Mouse (Mus musculus) Muller cell, postnatal 12 days (primary cell): ENCODE data around the gene Entpd1.

Experiments used
- DNase-seq: peaks from one replicate; pipeline ENCODE4 v3.0.0-alpha.2; 2015; ENCODE audit errors: inconsistent ontology term

Entpd1 gene

DNA sequence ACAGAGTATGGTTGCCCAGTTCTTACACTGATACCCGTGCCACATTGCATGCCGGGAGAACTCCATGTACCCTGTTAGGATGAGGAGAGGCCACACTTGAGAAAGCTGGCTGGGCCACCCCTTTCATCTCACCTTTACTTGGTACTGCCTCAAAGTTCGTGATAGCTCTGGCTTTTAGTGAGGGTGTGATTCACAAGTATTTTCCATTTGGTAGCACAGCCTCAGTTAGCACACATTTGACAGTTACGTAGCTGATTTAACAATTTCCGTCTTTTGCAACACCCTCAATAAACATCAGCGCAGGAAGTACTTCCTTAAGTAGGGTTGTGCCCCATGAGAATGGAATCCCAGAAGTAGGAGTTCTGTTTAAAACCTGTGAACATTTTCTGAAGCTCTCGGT lies 53.6 kb downstream of the Entpd1 start:
- no peak for DNase-seq

- DNase-seq = peak; percentile 21
Observed at GRCm38 (mm10) chr19:40667111-40667510, 54.9 kb downstream of the Entpd1 start.

- DNase-seq = no peak
Observed at GRCm38 (mm10) chr19:40675329-40675728, 63.2 kb downstream of the Entpd1 start.

- no peak for DNase-seq
Observed at GRCm38 (mm10) chr19:40678087-40678486, 65.9 kb downstream of the Entpd1 start.

GRCm38 (mm10) chr19:40678532-40679307 lies 66.6 kb downstream of the Entpd1 start:
- DNase-seq = no peak

DNA sequence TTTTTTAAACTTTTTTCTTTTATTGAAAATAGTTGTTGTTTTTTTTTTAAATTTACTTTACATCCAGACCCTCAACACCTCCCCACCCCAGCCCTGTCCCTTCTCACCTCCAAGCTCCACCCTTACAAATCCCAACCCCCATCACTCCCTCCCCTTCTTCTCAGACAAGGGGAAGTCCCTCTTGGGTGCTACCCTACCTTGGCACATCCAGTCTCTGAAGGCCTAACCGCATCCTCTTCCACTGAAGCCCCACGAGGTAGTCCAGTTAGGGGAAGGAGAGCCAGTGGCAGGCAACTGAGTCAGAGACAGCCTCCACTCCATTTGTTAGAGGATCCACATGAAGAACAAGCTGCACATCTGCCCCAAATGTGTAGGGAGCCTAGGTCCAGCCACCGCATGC lies 67.5 kb downstream of the Entpd1 start:
- DNase-seq = no peak

DNA sequence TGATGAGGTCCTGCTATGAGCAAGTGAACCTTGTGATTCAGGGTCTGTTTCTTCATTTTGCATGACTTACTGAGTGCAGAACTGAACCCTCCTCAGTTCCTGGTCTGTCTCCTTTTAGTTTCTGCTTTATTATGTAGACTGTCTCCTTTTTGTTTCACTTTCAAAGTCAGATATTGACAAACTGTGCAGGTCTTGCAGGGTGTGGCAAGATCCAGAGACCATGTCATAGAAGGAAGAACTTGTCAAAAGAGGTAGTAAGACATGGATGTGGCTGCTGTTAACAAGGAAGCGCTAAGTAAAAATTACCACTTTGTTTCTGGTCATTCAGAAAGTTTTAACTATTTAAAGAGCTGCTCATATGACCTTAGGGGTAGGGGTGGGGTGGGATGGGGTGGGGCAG lies 72.0 kb downstream of the Entpd1 start:
- DNase-seq = no peak

- no peak for DNase-seq
Observed at GRCm38 (mm10) chr19:40684566-40684965, 72.4 kb downstream of the Entpd1 start.

- DNase-seq = no peak
Observed at GRCm38 (mm10) chr19:40687291-40687927, 75.2 kb downstream of the Entpd1 start.

DNA sequence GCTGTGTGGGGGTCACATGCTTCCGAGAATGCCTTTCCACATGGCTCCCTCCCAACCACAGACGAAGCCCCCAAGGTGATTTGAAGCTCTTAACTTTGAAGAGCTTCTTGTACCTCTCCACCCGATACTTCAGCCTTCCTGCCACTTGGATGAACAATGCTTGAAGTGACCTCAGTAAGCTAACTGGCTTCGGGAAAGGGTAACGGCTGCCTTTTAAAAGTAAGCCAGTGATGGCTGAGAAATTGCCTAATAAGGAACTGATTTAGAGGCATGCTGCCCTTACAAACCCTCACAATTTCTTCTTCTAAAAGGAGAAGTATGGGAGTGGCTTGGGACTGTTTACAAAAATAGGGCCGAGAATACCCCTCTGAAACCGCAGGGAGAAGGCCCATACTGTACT lies 81.0 kb downstream of the Entpd1 start:
- DNase-seq = no peak

- DNase-seq = no peak
Observed at GRCm38 (mm10) chr19:40696116-40696515, 84.0 kb downstream of the Entpd1 start.

DNA sequence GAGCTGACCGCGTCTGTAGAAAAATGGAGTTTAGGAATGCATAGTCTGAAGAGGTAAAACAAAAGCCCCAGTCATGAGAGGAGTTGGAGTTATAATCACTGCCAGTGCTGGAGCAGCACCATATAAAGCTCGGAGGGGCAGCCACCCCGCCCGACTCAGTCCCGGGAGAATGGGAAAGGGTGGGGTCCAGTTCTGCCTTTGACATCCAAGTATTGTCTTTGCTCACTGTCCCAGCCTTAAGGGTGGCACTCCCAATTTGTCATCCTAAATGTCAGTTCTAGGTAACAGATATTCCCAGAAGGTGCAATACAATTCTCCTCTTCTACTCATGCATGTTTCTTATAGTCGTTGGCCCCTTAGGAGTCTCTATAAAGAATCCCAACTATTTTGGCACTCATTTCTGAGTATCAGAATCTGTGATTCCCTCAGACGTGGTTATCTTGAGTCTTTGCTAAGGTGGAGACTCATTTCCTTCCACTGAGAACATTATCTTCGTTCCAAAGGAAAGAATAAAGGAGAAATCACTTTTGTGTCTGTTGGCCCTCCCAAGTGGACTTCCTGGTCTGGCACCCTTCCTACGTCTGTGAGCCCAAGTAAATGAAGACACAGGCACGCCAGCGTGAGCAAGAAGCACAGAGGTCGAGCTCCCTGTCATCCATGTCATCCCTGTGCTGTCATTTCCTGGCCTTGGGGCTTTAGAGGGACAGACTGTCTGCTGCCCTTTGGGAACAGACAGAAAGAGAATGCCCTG lies 86.1 kb downstream of the Entpd1 start:
- peak; percentile 28 for DNase-seq

GRCm38 (mm10) chr19:40699816-40700215 lies 87.7 kb downstream of the Entpd1 start:
- peak; percentile 62 for DNase-seq

GRCm38 (mm10) chr19:40702406-40702805 lies 90.2 kb downstream of the Entpd1 start:
- DNase-seq = peak; percentile 73

DNA sequence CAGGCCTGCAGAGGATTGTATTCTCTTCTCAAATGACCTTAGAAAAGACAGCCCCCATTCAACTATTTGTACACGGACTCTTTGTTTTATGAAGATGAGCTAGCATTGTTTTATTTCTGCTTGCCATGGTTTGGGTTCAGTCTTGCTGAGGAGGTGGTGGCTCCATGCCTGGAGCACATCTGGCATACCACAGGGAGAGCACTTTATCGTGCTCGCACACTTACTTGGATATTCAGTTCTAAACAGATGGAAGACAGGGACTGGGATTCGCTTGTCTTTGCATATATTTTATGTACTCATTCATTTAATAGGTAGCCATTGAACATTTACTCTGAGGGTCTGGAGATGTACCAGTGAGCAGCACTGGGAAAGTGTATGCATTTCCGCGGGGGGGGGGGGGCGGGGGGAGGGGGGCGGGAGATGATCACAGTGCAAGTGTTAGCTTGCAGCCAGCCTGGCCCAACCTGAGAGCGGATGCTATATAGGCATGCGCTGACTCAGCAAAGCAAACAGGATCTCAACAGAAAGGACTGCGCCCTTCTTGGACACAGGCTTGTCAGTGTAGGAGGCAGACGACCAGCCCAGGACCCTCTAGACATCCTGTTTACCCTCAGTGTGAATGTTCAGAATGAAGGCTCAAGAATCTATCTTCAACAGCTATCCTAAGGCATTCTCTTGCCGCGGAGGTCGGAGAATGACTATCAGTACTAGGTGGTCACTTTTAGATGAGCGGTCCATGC lies 100.9 kb downstream of the Entpd1 start:
- DNase-seq = no peak

DNA sequence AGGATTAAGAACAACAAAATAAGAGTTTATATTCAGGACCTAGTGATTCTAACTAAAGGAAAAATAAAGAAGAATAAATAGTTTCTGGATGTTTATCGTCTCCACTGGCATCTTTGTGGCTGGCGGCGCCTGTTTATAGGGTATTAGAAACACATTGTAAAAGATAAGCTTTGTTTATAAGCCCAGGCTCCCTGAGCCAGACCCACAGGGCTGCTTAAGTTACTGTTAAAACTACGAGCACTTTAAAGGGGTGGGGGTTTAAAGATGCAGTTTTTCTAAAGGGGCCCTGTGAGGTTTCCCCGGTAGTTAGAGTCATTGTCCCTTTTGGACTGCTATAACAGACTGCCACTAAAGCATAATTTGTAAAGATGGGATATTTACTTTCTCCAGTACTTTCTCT lies 102.5 kb downstream of the Entpd1 start:
- DNase-seq = no peak

GRCm38 (mm10) chr19:40716981-40717380 lies 104.8 kb downstream of the Entpd1 start:
- no peak for DNase-seq

- no peak for DNase-seq
Observed at GRCm38 (mm10) chr19:40719439-40720105, 107.4 kb downstream of the Entpd1 start.

- DNase-seq = no peak
Observed at GRCm38 (mm10) chr19:40720381-40720780, 108.2 kb downstream of the Entpd1 start.

- peak; percentile 58 for DNase-seq
Observed at GRCm38 (mm10) chr19:40722137-40723038, 110.2 kb downstream of the Entpd1 start.
